Mouse (Mus musculus): ENCODE results near the gene Prkg1. TPM values are rescaled to one million over a fixed set of nuclear protein-coding genes. Genes with fewer than 3 reads are reported as not detected.

Gene Prkg1
- polyA plus RNA-seq, 1 experiment from 2014 or later = 7.1 TPM

DNA sequence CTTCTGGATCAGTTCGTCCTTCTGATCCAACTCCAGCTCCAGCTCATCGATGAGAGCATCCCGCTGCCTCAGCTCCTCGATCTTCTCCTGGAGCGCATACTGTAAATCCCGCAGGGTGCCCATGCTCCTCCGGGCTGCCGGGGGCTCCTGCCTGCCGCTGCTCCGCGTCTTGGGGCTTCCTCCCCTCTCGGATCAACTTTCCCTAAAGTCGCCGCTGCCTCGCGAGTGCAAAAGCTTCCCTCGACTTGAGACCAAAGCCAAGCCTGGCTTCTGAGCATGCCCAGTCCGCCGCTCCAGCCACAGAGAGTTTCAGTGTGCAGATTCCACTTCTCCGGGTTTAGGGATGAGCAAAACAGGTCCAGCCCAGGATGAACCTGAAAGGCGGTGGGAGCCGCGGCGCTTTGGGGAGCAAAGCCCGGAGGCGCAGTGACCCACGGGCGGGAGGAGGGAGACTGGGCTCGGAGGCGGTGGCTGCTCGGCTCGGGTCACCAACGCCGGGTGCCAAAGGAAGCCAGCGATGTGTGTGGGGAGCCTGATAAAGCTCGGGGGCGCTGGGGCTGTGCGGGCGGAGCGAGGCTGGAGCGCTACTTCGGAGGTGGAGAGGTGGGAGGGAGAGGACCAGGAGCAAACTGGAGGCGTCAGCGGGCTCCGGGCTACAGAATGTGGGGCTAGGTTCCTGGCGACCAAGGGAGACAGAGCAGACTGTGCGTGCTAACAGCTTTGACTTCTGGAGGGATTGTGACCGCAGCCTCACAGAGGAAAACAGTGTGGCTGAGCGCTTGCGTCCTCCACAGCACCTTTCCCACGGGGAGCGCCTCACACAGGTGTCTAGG is 100.5 kb downstream of the Prkg1 start:
- Histone ChIP-seq H3K27me3 (ENCODE audit: control insufficient read depth, insufficient read depth, low read length) (no peaks in the 10 kb centered on the region), H3K4me3 (ENCODE audit: low read depth, low read length) (peak overlapping the region; percentile 64), H3K27ac (replicated peaks; ENCODE audit: low read depth, low read length) (0 out of 2 replicates have a peak overlapping the region, but pooled peaks have one; percentile 20), H3K9me3 (replicated peaks; ENCODE audit: control insufficient read depth, low read length) (no peaks in the 10 kb centered on the region), H3K4me1 (ENCODE audit: control insufficient read depth, insufficient read depth, low read length) (no peaks in the 10 kb centered on the region), H3K9ac (replicated peaks; ENCODE audit: low read length) (peak overlapping the region; percentile 70), H3K36me3 (replicated peaks; ENCODE audit: control insufficient read depth, insufficient read depth, low read depth, low read length) (no peaks in the 10 kb centered on the region), H3K4me2 (ENCODE audit: low read depth, low read length) (peak overlapping the region; percentile 95)
- DNase-seq (ENCODE audit: low spot score) (peak; percentile 81), ATAC-seq (replicated peaks; ENCODE audit: insufficient number of reproducible peaks, low FRiP score, low TSS enrichment, low read depth) (peak; percentile 81)
- under 1% methylated on average over 52 of the region's 52 CpGs for WGBS

DNA sequence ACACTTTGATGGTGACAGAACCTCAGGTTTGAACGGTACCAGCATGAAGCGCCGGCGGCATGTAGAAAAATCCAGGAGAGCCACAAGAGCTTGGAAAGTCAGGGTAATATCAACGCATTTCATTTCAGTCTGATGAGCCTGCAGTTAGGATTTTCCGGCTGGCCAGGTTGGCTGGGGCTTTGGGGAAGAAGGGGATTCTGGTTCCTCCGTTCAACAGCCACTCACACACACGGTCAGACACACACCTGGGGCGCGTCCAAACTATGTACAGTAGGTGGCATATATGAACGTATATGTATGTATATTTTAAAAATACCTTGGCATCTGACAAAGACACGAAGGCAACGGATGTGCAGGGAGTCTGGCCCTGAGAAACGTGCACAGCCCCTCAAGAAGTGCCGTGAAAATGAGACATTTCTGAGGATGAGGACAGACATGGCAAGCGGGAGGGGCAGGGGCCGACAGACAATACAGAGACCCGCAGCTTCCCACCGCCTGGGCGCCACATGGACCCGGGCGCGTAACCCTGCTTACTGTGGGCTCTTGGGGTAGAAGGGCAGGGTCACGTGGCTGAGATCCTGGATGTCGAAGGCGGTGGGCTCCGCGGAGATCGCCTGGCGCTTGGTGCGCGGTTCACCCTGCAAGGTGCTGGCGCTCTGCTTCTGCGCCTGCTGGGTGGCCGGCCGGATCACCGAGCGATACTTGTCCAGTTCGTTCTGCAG is 101.2 kb downstream of the Prkg1 start:
- Histone ChIP-seq H3K4me2 (ENCODE audit: low read depth, low read length) (peak overlapping the region; percentile 95), H3K27ac (replicated peaks; ENCODE audit: low read depth, low read length) (no peak overlapping the region), H3K4me1 (ENCODE audit: control insufficient read depth, insufficient read depth, low read length) (no peaks in the 10 kb centered on the region), H3K4me3 (ENCODE audit: low read depth, low read length) (peak overlapping the region; percentile 64), H3K9me3 (replicated peaks; ENCODE audit: control insufficient read depth, low read length) (no peaks in the 10 kb centered on the region), H3K36me3 (replicated peaks; ENCODE audit: control insufficient read depth, insufficient read depth, low read depth, low read length) (no peaks in the 10 kb centered on the region), H3K9ac (replicated peaks; ENCODE audit: low read length) (peak overlapping the region; percentile 70), H3K27me3 (ENCODE audit: control insufficient read depth, insufficient read depth, low read length) (no peaks in the 10 kb centered on the region)
- ATAC-seq (replicated peaks; ENCODE audit: insufficient number of reproducible peaks, low FRiP score, low TSS enrichment, low read depth) (peak; percentile 90), DNase-seq (ENCODE audit: low spot score) (peak; percentile 67)
- 4% methylated on average over 39 of the region's 39 CpGs for WGBS

DNA sequence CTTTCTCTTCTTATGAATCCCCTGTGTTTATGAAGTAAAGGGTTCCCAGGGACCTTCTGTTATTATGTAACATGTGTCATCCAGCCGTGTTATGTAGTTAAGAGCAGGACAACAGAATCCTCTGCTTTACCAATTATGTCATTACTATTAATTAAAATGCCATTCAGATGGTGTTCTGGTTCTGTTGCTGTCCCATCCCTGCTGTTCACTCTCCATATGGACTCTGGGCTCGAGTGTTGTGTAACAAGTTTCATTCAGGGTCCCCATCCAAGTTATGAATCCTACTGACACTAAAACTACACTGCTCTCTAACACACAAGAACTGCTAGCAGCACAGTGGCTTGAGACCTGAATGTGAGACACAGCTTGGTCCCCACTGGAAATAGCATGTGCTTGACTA is 102.0 kb downstream of the Prkg1 start:
- no peaks in the 10 kb centered on the region for H3K9me3 ChIP-seq (replicated peaks; ENCODE audit: control insufficient read depth, low read length)
- H3K27ac ChIP-seq (replicated peaks; ENCODE audit: low read depth, low read length) = no peak overlapping the region
- H3K4me1 ChIP-seq (ENCODE audit: control insufficient read depth, insufficient read depth, low read length) = no peaks in the 10 kb centered on the region
- no peak overlapping the region for H3K9ac ChIP-seq (replicated peaks; ENCODE audit: low read length)
- H3K36me3 ChIP-seq (replicated peaks; ENCODE audit: control insufficient read depth, insufficient read depth, low read depth, low read length) = no peaks in the 10 kb centered on the region
- DNase-seq (ENCODE audit: low spot score) = no peak
- H3K27me3 ChIP-seq (ENCODE audit: control insufficient read depth, insufficient read depth, low read length) = no peaks in the 10 kb centered on the region
- no peak for ATAC-seq (replicated peaks; ENCODE audit: insufficient number of reproducible peaks, low FRiP score, low TSS enrichment, low read depth)
- no peak overlapping the region for H3K4me3 ChIP-seq (ENCODE audit: low read depth, low read length)
- no peak overlapping the region for H3K4me2 ChIP-seq (ENCODE audit: low read depth, low read length)
- WGBS = 59% methylated on average over 2 of the region's 2 CpGs

DNA sequence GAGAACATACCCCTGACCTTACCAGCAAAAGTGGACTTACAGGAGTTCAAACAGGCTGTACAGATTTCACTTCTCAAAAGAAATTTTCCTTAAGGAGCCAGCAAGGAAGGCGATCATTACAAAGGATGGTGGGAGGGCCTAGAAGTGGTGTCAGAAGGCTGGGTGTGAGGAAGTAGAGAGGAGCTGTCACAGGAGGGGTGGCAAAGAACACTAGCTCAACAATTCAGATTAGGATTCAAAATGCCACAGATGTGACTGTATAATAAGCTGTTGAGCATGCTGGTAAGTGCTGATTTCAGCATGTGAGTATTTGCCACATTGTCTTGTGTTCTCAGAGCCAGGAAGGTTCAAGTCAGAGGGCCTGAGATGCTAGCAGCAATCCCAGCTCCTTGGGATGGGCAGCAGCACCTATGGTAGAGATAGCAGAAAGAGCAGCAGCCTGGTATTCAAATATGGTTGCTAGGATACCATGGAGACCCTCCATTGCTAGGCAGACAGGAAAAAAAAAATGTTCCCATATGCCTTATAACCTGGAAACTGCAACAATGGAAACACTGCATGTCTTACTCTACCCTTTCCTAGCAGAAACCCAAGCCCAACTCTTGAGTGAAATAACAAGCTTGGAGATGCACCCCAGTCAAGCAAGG is 106.0 kb downstream of the Prkg1 start:
- ATAC-seq (replicated peaks; ENCODE audit: insufficient number of reproducible peaks, low FRiP score, low TSS enrichment, low read depth) = no peak

DNA sequence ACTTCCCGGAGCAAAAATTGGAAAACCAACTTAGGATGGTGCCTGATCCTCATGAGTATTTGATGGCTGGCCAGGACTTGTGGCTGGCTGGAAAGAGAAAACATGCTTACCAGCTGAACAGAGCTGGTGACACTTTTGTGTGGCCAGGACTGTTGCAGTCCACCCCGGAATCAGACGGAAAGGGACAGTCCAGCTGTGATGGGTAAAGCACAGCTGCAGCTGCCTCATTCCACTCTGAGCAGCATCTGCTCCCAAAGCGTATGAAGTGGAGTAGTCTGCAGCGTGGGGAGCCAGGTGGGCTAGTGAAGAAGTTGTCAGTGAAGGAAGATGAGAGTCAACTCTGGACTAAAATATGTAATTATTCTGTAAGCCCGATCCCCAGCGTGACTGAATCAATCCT is 108.6 kb downstream of the Prkg1 start:
- H3K9ac ChIP-seq (replicated peaks; ENCODE audit: low read length) = no peak overlapping the region
- no peaks in the 10 kb centered on the region for H3K27me3 ChIP-seq (ENCODE audit: control insufficient read depth, insufficient read depth, low read length)
- H3K4me3 ChIP-seq (ENCODE audit: low read depth, low read length) = no peak overlapping the region
- DNase-seq (ENCODE audit: low spot score) (no peak), ATAC-seq (replicated peaks; ENCODE audit: insufficient number of reproducible peaks, low FRiP score, low TSS enrichment, low read depth) (no peak)
- no peaks in the 10 kb centered on the region for H3K9me3 ChIP-seq (replicated peaks; ENCODE audit: control insufficient read depth, low read length)
- H3K4me2 ChIP-seq (ENCODE audit: low read depth, low read length) = no peak overlapping the region
- no peaks in the 10 kb centered on the region for H3K4me1 ChIP-seq (ENCODE audit: control insufficient read depth, insufficient read depth, low read length)
- no peak overlapping the region for H3K27ac ChIP-seq (replicated peaks; ENCODE audit: low read depth, low read length)
- WGBS = 71% methylated on average over 7 of the region's 7 CpGs
- H3K36me3 ChIP-seq (replicated peaks; ENCODE audit: control insufficient read depth, insufficient read depth, low read depth, low read length) = no peaks in the 10 kb centered on the region

More for the DNA sequence above, 106.0 kb downstream of the Prkg1 start:
- Histone ChIP-seq H3K27me3 (ENCODE audit: control insufficient read depth, insufficient read depth, low read length) (no peaks in the 10 kb centered on the region), H3K27ac (replicated peaks; ENCODE audit: low read depth, low read length) (no peak overlapping the region), H3K9me3 (replicated peaks; ENCODE audit: control insufficient read depth, low read length) (no peaks in the 10 kb centered on the region), H3K4me1 (ENCODE audit: control insufficient read depth, insufficient read depth, low read length) (no peaks in the 10 kb centered on the region), H3K4me2 (ENCODE audit: low read depth, low read length) (no peak overlapping the region), H3K9ac (replicated peaks; ENCODE audit: low read length) (no peak overlapping the region), H3K4me3 (ENCODE audit: low read depth, low read length) (no peak overlapping the region), H3K36me3 (replicated peaks; ENCODE audit: control insufficient read depth, insufficient read depth, low read depth, low read length) (no peaks in the 10 kb centered on the region)
- DNase-seq (ENCODE audit: low spot score) = no peak
- WGBS = 83% methylated on average over 1 of the region's 1 CpGs

DNA sequence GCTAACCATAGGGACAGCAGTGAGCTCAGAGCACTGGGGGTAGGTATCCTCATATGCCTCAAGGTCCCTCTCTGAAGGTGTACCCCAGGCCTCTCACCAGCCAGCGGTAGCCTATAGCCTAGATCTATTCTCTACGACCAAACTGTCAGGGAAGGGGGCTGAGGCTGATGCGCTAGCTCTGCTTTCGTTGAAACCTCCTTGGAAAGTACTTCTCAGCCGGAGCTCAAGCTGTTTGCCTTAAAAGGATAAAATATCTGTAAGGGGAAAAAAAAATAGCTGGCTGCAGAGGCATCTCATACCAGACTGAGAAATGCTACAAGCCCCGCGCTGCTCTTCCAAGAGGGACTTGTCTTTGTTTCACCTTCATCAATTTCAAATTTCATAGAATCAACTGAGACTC is 109.0 kb downstream of the Prkg1 start:
- H3K27ac ChIP-seq (replicated peaks; ENCODE audit: low read depth, low read length) = no peak overlapping the region
- no peaks in the 10 kb centered on the region for H3K4me1 ChIP-seq (ENCODE audit: control insufficient read depth, insufficient read depth, low read length)
- no peak for DNase-seq (ENCODE audit: low spot score)
- no peak overlapping the region for H3K4me2 ChIP-seq (ENCODE audit: low read depth, low read length)
- no peaks in the 10 kb centered on the region for H3K36me3 ChIP-seq (replicated peaks; ENCODE audit: control insufficient read depth, insufficient read depth, low read depth, low read length)
- no peak for ATAC-seq (replicated peaks; ENCODE audit: insufficient number of reproducible peaks, low FRiP score, low TSS enrichment, low read depth)
- no peaks in the 10 kb centered on the region for H3K27me3 ChIP-seq (ENCODE audit: control insufficient read depth, insufficient read depth, low read length)
- H3K4me3 ChIP-seq (ENCODE audit: low read depth, low read length) = no peak overlapping the region
- H3K9me3 ChIP-seq (replicated peaks; ENCODE audit: control insufficient read depth, low read length) = no peaks in the 10 kb centered on the region
- 85% methylated on average over 7 of the region's 7 CpGs for WGBS
- H3K9ac ChIP-seq (replicated peaks; ENCODE audit: low read length) = no peak overlapping the region

DNA sequence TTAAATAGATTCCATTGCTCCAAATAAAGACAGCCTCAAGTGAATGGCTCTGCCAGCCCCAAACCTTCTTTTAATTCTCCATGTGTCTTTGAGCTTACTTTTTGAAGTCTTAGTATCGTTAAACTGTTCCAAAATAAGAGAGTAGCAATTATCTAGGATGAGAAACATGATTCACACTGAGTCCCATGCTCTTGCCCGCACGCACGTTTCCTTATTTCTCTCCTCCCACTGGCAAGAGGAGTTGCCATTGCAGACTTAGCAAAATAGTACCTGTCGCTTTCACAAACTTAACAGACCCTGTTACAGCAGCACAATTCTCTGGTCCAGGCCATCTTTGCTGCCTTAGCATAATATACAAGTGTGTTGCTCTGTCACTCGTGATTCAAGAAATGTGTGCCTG is 110.8 kb downstream of the Prkg1 start:
- DNase-seq (ENCODE audit: low spot score) = no peak
- H3K27ac ChIP-seq (replicated peaks; ENCODE audit: low read depth, low read length) = no peak overlapping the region
- H3K9me3 ChIP-seq (replicated peaks; ENCODE audit: control insufficient read depth, low read length) = no peaks in the 10 kb centered on the region
- H3K4me1 ChIP-seq (ENCODE audit: control insufficient read depth, insufficient read depth, low read length) = no peaks in the 10 kb centered on the region
- no peak overlapping the region for H3K4me2 ChIP-seq (ENCODE audit: low read depth, low read length)
- ATAC-seq (replicated peaks; ENCODE audit: insufficient number of reproducible peaks, low FRiP score, low TSS enrichment, low read depth) = no peak
- no peak overlapping the region for H3K4me3 ChIP-seq (ENCODE audit: low read depth, low read length)
- no peak overlapping the region for H3K9ac ChIP-seq (replicated peaks; ENCODE audit: low read length)
- no peaks in the 10 kb centered on the region for H3K27me3 ChIP-seq (ENCODE audit: control insufficient read depth, insufficient read depth, low read length)
- H3K36me3 ChIP-seq (replicated peaks; ENCODE audit: control insufficient read depth, insufficient read depth, low read depth, low read length) = no peaks in the 10 kb centered on the region
- WGBS = 83% methylated on average over 6 of the region's 6 CpGs

DNA sequence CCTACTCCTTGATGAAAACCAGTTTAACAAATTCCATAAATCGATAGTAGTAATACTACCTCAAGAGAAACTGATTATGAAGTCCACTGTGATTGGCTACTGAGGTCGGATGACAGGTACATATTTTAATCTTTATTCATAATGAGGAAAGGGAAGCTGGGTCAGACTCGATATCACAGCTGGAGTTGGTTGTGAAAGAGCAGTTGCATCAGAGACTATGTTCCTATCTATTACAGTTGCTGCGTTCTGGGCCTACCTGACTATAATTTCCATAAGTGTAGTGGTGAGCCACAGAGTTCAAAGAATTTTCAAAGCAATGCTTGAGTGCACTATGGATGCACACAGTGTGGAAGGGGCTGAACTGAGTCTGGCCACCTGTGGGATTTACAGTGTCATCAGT is 114.4 kb downstream of the Prkg1 start:
- H3K36me3 ChIP-seq (replicated peaks; ENCODE audit: control insufficient read depth, insufficient read depth, low read depth, low read length) = no peaks in the 10 kb centered on the region
- WGBS = 86% methylated on average over 4 of the region's 4 CpGs
- no peaks in the 10 kb centered on the region for H3K27me3 ChIP-seq (ENCODE audit: control insufficient read depth, insufficient read depth, low read length)
- DNase-seq (ENCODE audit: low spot score) = no peak
- no peak overlapping the region for H3K9ac ChIP-seq (replicated peaks; ENCODE audit: low read length)
- H3K4me1 ChIP-seq (ENCODE audit: control insufficient read depth, insufficient read depth, low read length) = no peaks in the 10 kb centered on the region; the same call in 1 of the 2 replicates
- H3K4me3 ChIP-seq (ENCODE audit: low read depth, low read length) = no peak overlapping the region
- no peaks in the 10 kb centered on the region for H3K9me3 ChIP-seq (replicated peaks; ENCODE audit: control insufficient read depth, low read length)
- ATAC-seq (replicated peaks; ENCODE audit: insufficient number of reproducible peaks, low FRiP score, low TSS enrichment, low read depth) = no peak
- H3K27ac ChIP-seq (replicated peaks; ENCODE audit: low read depth, low read length) = no peak overlapping the region
- no peak overlapping the region for H3K4me2 ChIP-seq (ENCODE audit: low read depth, low read length)
